Mouse (Mus musculus) liver, adult 2 months (tissue): ENCODE measurements around the gene Olfr211.
"Not testable (repeated sequence)": the region's sequence is repeated elsewhere in the genome, so short reads cannot be mapped to it uniquely, and the experiment has no call there.

ENCODE experiments used
- CTCF ChIP-seq: fragments of 200-500 bp; IDR thresholded peaks from 2 replicates; pipeline ENCODE4 v1.5.1; 2011; ENCODE audit warnings: low read depth, low read length, control low read depth
- POLR2A ChIP-seq: fragments of 200-500 bp; IDR thresholded peaks from 2 replicates; pipeline ENCODE4 v1.6.1; 2011; ENCODE audit warnings: low read length, control low read depth; ENCODE audit not compliant: insufficient read depth; ENCODE audit errors: extremely low read depth

DNA sequence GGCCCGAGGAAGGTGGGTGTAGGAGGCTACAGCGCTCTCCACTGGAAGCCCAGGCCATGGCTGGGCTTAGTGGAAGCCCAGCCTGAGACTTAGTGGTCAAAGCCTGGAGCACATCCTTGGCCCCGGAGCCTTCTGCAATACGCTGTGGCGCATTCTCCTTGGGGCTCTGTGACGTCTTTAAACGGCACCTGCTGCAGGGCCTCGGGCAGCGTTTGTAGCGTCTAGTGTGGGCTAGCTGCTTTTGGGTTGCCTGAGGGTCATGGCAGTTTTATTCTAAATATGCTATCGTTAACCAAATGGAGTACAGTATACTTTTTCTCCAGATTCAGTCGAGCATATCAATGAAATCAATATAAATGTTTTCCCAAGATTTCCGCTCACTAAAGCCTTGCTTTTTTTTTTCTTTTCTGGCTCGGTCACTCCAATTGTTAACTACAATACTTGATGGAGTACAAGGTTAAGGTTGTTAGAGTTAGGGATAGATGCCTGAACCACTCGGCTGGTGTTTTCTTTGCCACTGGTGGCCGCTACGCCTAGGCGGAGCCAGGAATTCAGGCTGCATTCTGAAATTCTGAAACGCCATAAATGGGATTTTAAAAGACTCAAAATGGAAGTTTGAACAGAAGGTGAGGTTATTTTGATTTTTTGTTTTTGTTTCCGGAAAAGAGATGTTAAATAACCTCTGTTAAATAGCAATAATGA is 17.6 kb downstream of the Olfr211 start, which contains the start of gene Olfr212:
- not testable (repeated sequence) for TF ChIP-seq CTCF, POLR2A
